Mouse (Mus musculus): ENCODE results near the gene Gm20918. TPM values are rescaled to one million over a fixed set of nuclear protein-coding genes. Genes with fewer than 3 reads are reported as not detected.
"Not testable (repeated sequence)": the region's sequence is repeated elsewhere in the genome, so short reads cannot be mapped to it uniquely, and the experiment has no call there.

Gene Gm20918
- total RNA-seq (2021) = not detected
- long read RNA-seq, experiment 1 = 0 reads
- long read RNA-seq, experiment 2 = 0 reads

DNA sequence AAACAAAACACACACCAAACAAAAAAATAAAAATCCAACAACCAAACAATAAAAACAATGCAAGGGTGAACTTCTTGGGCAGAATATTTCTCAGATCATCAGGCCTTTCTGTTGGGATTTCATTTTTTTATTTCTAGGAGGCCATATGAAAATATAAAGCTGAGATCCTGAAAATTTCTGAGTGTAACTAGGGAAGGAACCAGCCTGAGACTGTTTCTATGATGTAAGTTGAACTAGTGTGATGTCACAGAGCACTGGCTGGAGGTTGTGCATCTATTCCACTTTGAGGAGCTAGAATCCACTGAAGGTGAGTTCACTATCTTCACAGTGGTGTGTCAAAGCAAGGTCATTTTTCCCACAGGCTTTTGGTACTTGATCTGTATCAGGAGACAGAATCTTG is at the start of gene Gm20918:
TSS of gene Gm20918 (plus strand) at position 301 of the 400 bp plus-strand sequence.
- DNase-seq (ENCODE audit: low spot score in 2 of 2); intact Hi-C loops (cut with DNase I): not testable (repeated sequence)

Other genes starting within 250 kb of the Gm20918 start
- not detected for gene Gm21820, start 205.5 kb downstream of the Gm20918 start, total RNA-seq (2021)